Mouse (Mus musculus) adrenal gland, adult 18-20 months (tissue): ENCODE measurements around the gene Zmynd8. TPM values are rescaled to one million over a fixed set of nuclear protein-coding genes. Genes with fewer than 3 reads are reported as not detected.
A peak's percentile ranks its signal among the peaks of the same experiment; 100 is the strongest.

Experiments
- DNase-seq, 2 experiments: peaks; one replicate each; pipeline ENCODE4 v3.0.0; 2021 to 2022; ENCODE audit warnings: low spot score in 2 of 2
- total RNA-seq, 2 experiments: library from RNA; stranded (reverse); gene quantifications; 1 replicate in 1 of 2; 2 replicates in 1 of 2; pipeline ENCODE4 v1.2.3; 2021

The Zmynd8 gene
- total RNA-seq, 2 experiments from 2014 or later: 45.8 to 48.8 TPM

GRCm38 (mm10) chr2:165881220-165881584 is 17.6 kb downstream of the Zmynd8 start:
- no peak for DNase-seq

DNA sequence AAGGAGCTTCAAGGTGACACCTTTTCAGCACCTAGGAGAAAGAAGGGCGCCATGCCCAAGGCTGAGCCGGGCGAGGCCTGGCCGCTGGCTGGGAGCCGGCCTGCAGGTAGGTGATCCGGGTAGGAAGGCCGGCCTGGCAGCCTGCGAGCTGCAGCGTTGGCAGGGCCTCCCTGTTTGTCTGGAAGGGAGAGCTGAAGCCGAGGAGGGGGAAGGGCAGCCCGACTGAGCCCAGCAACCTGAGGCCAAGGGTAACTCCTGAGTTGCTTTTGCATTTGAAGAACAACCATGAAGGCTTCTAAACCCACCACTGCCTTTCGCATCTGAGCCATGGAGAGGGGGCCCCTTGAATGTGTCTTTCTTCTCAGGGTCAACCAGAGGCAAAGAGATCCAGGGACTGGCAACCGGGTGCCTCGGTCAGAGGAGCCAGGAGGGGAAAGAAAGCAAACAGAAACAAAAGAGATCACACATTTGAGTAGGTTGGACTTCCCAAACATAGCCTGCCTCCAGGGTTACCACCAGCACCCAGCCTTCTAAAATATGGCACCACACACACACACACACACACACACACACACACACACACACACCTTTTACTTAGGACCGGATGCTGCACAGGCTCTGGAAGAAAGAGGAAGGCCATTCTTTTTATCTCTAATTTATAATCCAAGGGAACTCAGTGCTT is 18.2 kb downstream of the Zmynd8 start:
- peak in 1 of 2 experiments; percentile 62 for DNase-seq

DNA sequence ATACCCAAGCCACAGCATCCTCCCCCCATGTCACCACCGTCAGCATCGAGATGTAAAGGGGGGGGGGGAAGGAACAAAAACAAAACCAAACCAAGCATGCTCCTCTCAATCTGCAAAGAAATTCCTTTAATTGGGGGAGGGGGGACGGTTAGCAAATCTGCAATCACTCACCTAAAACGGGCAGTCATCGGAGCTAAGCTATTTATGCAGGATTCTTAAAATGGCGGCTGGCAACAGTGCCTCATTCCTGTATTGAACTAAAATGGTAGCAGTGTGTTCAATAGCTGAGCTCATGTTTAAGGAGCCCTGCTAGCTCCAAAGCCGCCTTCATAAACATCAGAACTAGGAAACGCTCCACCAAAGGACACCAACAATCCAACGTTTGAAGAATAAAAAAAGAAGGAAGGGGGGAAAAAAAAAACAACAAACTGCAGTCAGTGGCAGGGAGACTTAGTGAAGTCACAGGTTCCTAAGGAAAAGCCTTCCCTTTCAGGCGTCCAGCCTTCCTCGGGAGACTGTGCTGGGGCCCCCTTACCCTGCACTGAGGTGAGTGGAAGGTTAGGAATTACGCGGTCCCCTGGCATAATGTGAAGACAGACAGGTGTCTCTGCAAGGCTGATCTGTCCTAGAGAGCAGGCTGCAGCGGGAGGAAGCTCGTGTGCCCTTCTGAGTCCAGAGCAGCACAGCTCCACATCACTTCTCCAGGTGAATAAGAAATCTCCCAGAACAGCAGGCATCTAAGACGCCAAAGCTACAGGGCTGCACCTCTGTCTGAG is 19.2 kb downstream of the Zmynd8 start:
- DNase-seq: no peak

DNA sequence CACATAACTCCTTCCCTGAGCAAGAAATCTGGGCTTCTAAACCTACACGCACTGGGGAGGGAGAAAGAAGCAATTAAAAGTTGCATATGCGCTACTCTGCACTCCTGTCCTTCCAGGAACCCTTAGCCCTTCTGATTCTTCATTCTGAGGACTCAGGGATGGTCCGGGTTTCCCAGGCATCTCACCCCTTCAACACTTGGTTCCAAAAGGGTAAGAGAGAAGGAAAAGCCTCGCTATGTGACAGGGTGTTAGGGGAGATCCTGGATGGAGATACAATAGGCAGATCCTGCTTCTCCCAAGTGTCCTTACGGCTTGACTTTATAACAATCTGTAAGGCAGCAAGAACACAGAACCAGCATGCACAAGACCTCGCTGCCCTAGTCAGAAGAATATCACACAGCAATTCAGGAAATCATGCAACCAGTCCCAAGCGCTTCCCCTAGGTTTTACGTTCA is 19.9 kb downstream of the Zmynd8 start:
- DNase-seq: no peak

GRCm38 (mm10) chr2:165878021-165878585 is 20.7 kb downstream of the Zmynd8 start:
- DNase-seq: no peak

DNA sequence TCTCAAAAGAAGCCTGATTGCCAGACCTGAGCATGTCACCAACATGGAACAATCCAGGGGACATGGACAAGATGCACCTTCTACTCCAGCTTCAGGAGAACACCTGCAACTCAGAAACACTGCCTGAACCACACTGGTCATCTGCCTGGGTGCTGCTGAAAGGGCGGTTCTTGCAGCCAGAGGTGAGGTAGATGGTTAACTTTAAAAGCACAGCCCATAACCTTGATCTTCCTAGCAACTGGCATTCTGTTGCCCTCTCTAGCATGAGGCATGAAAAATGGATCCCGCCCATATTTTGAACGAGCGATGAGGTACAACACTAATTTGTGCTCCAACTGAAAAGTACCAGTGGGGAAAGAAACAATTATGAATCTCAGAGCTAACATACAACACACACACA is 21.6 kb downstream of the Zmynd8 start:
- no peak for DNase-seq

DNA sequence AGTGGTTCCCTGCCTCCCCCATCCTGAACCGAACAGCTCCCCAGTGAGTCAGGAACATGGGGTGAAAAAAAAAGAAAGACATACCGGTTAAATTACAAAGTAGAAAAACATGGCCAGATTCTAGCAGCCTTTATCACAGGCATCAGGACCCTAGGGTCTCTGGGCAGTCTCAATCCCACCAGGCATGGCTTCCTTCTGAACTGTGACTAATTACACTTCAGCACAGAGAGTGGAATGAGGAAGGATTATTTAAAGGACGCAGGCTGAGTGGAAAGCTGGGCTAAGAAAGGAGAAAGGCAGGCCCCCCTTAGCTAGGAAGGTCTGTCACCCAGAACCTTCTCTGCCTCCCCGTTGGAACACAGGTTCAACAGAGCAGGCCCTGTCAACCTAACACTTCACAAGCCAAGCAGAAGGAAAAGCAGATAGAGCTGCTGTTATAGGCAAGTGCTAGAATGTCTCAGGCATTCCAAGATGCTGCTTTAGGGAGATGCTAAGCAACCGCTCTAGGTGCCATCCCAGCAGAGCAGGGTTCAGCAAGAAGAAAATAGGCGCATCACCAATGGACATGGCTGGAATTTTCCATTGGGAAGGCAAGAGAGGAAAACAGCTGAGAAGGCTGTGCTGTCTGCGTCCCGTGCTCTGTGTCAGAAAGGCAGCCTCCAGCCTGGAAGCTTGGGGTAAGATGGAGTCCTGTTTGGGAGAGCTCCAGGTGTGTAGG is 22.5 kb downstream of the Zmynd8 start:
- DNase-seq: peak in 1 of 2 experiments; percentile 22

DNA sequence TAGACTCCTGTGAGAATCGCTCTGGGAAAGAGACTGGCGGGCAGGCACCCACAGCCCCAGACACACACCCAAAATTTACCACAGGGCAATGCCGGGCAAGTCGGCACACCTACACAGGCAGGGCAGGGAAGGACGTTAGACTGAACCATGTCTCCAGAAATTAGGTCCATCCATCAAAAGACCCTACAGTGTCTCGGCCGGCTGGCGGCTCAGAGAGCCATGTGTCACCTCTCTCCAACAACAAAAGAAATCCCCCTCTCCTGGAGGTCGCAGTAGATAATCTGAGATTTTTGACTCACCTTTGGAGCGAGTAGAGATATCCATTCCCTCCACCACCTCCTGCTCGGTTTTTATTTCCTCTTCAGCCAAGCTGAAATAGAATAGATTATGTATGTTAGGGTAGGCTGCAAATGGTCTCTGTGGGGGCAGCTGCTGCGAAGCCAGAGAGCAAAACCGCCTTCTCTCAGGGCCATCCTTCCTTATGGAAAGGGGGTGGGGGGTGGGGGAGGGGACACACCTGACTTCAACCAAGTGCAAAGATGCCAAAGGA is 23.3 kb downstream of the Zmynd8 start:
- DNase-seq: no peak

GRCm38 (mm10) chr2:165874461-165875339 is 24.1 kb downstream of the Zmynd8 start:
- DNase-seq: peak in 1 of 2 experiments; percentile 67

DNA sequence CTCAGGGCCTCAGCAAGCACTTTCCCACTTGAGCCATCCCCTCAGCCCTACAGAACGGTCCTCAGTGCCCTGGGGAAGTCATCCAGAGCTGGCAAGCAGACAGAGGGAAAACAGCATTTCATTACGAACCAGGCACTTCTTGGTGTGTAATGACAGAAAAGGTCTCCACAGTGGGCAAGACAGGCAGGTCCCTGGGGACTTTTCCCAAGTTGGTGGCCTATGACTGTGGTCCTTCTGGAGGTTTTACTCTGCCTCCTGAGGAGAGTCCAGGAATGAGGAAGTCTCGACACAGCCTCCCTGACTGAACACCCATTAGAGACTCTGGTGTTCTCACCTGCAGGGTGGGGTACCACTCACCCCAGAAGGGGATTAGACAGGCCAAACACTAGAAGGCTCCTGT is 25.0 kb downstream of the Zmynd8 start:
- DNase-seq: no peak

- no peak for DNase-seq
These were observed 25.6 kb downstream of the Zmynd8 start for GRCm38 (mm10) chr2:165873196-165873595.

- DNase-seq: no peak
These were observed 29.6 kb downstream of the Zmynd8 start for GRCm38 (mm10) chr2:165869257-165869656.

GRCm38 (mm10) chr2:165868522-165869175 is 30.2 kb downstream of the Zmynd8 start:
- no peak for DNase-seq

DNA sequence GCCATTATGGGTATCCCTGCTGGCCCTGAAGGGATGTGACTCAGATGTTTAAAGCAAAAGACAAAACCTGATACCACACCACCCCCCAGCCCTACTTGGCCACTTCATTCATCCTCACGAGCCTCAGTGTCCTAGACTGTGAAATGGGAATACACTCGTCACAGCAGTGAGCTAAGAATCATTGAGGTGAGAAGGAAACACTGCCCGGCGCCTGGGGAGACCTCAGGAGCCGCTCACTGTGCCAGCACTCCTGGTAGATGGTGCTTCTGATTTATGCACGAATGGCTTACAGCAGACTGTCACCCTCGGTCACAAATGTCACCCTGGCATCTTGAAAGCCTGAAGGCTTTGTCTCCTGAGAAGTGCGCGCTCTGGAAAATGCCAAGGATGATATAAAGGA is 31.3 kb downstream of the Zmynd8 start:
- DNase-seq: no peak

GRCm38 (mm10) chr2:165866951-165867387 is 31.8 kb downstream of the Zmynd8 start:
- DNase-seq: no peak

DNA sequence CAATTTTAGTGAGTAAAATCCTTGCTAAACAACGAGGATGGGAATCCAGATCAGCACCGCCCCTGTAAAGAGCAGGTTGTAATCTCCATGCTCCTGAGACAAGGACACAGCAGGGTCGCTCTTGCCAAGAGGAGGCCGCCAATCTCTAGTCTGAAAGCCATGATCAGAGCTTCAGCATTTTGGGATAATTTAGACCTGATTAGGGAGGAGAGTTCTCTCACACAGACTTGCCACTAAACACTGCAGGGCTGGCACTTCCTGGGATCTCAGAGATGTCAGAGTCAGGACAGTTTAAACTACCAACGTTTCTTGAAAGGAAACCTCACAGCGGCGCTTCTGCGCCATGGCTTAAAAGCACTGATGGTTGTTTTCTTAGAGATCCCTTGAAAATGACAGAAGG is 32.4 kb downstream of the Zmynd8 start:
- no peak for DNase-seq

- DNase-seq: no peak
These were observed 34.0 kb downstream of the Zmynd8 start for GRCm38 (mm10) chr2:165864769-165865168.

- DNase-seq: no peak
These were observed 36.9 kb downstream of the Zmynd8 start for GRCm38 (mm10) chr2:165861683-165862594.
